Mouse (Mus musculus) layer of hippocampus, adult 9-11 months (tissue): ENCODE results near the gene Gli3.

Experiments used
- DNase-seq: peaks from one replicate; pipeline ENCODE4 v3.0.0; 2022

The Gli3 gene

DNA sequence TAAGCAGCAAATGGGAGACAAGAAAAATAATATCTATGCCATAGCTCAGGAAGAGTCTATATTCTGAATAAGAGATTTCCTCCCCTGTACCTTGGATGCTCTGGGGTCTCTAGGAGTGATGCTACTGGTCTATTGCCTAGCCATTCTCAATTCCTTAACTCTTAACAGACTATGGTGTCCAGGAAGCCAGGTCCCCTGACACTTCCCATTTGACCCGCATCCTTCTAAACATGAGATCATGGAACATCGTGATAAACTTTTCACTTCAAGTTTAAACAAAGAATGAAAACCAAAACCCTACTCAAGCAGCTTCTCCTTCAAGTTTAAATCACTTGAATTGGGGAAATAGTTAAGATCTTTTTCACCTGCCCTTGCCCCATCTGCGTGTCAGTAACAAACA is 279.3 kb downstream of the Gli3 start:
- no peak for DNase-seq

DNA sequence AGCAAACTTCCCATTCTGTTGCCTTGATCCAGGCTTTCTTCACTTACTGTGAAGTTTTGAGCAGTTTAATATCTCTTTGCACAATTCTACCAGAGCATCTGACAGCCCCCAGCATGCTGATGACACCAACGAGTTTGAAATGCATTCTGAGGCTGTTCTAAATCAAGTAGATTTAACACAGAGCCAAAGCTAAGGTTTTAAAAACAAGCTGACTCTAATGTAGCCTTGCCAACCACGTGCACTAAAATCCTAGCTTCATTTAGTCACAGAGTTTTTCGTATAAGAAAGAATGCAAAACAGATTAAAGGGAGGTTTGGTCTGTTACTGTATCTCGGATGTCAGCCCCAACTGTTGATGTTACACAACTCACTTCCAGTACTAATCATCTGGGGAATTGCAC is 279.7 kb downstream of the Gli3 start:
- no peak for DNase-seq

DNA sequence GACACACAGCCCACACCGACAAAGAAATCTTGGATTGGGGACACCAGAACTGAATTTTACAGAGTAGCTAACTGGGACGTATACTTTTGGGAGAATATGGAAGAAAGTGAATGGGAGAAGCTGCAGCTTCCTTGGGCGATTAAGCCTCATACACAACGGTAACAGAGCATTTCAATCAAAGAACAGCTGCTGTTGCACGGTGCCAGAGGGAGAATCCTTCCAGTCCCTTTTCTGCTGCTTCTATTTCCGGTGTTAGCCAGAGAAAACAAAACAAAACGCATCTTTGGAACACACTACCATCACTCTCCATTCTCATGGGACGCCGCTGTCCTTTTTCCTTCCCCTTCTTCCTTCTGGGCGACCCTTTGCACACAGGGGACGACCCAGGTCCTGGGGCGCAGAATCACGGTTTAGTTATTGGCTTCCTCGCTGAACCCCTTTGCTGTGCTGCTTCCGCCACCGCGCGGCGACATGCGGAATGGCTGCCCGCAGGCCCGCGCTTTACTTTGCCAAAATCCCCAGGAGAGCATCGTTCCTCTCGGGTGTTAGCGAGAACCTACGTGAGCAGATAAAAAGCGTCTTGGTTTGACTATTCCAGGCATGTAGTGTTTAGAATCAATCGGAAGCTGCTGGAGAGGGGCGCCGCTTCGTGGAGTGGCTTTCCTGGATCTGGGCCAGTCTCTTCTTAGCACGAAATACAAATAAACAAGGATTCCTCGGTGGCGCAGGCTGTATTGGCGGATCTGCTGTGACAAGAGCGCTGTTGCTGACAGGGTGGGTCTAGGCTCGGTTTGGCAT is 296.0 kb downstream of the Gli3 start:
- DNase-seq: peak; percentile 83

DNA sequence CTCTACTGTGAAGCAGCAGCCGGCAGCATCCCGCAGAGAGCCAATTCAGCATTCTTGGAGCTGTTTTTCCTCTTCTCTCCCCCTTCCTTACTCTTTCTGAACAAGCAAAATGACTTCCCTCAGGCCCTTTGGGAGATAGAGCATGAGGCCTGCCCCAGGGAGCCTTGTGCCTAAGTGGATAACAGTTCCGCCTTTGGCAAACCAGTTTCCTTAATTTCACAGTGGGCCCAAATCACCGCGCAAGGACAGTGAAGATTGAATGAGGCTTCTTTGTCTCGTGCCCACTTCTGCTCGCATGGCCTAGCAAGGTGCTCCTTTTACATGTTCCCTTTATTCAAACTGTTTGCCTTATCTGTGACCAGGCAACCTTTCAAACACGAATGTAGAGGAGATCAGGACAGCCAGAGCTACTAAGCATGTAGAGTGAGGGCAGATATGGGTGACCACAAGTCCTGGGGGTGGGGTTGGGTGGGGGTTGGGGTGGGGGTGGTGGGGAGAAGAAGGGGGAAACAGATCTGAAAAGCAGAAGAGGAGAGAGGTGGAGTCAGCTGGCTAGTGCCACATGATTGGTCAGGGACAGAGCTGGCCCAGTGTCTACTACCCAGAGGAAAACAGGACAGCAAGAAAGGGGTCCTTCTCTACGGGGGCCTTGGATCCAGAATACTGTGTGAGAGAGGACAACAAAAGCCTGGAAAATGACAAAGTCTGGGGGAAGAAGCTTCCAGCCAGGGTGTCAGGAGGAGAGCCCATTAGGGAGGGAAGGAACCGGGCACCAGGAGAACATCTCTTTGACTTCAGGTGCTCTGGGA is 296.8 kb downstream of the Gli3 start:
- no peak for DNase-seq

DNA sequence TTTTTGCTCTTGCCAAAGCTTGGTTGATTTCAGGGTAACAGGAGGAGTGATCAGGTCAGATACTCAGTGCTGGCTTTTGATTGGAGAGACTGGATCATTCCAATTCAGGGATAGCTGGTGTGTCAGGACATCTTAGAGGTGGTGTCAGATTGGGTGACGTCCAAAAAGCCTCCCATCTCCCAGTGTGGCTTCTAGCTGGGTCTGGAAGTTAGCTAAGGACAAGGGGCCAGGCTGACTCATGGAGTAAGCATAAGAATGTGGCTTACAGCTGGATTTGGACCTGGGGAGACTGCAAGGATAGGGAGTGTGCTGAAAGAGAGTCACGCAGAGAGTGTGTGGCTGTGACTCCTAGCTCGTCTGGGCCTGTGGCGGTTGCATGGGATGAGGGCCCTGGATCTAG is 299.3 kb downstream of the Gli3 start:
- no peak for DNase-seq

DNA sequence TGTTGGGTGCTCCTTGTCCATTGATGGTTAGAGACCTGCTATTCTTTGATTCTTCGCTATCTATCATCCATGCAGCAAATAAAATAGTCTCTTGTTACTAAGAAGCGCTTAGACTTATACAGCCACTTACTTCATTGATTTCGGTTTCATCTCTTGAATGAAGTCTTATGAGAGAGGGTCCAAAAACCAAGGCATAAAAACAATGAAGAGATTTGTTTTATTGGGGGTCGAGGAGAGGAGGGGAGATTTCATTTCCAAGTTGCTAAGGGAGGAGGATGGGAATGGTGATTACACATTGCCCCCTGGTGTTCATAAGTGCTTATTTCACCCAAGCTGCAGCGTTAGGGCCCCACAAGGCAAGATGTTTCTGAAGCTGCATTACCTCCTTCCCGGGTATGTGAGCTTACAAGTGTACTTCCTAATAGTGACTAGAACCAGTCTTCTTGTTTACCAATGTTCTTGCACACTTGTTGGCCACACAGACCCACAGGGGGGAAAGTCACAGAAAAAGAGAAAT is 299.9 kb downstream of the Gli3 start:
- DNase-seq: no peak

DNA sequence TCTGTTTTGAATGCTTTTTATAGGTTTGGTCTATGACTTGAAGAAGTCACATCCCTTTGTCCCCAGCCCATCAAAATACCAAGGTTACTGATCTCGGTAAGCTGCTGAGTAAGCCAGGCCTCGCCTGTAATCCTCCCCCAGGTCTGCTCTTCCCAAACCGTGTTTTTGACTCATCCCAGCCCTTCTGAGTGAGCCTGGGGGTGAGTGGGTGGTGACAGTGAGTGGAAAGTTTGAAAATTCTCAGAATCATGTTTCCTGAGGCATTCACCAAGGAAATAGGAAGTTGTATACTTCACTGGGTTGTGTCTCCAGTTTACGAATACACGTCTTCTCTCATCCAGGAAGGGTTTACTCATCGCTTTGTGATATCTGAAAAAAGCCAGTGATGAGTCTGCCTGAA is 314.6 kb downstream of the Gli3 start:
- DNase-seq: no peak
